15 mouse cellular contexts compared by ENCODE assay signal in the genomic region with DNA sequence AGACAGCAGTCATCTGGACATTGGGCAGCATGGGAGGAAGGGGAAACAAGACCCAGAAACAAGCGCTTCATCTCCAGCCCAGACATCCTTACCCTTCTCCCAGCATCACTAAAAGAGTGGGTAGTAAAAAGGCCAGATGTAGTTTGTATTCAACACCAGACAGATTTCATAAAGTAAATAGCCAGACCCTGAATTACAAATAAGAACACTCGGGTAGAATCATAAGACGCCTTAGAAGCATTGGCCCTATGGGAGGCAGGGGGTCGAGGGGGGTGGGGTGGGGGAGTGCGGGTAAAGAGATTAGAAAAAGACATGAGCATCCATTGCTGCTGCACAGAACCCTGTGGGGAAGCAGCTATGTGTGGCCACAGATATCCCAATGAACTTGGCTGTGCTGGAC.
"Had no signal": no experiment of that assay in that cellular context is flagged by ENCODE, and none has a peak within 500 bp of the region (broad histone marks: within the 10 kb centered on the region; RNA-seq: fewer than 3 reads in every experiment).

No protein-coding gene starts in this region.

- H3K36me3 ChIP-seq: liver, embryonic 13.5 days; liver, embryonic 15.5 days; midbrain, embryonic 13.5 days; midbrain, embryonic 15.5 days; neural tube, embryonic 12.5 days; stomach, embryonic 15.5 days had no signal

- H3K27me3 ChIP-seq: liver, embryonic 13.5 days; liver, embryonic 15.5 days; megakaryocyte, embryonic 14.5 days; neural tube, embryonic 12.5 days; stomach, embryonic 15.5 days had no signal

- H3K27ac ChIP-seq: liver, embryonic 13.5 days; liver, embryonic 15.5 days; macrophage; midbrain, embryonic 13.5 days; midbrain, embryonic 15.5 days; neural tube, embryonic 12.5 days; stomach, embryonic 15.5 days; stomach, postnatal 0 days had no signal

- H3K4me2 ChIP-seq: liver, embryonic 13.5 days; liver, embryonic 15.5 days; midbrain, embryonic 11.5 days; midbrain, embryonic 13.5 days; midbrain, embryonic 15.5 days; neural tube, embryonic 12.5 days; stomach, embryonic 15.5 days had no signal

- DNase-seq: liver, embryonic 13.5 days; liver, postnatal 0 days; right cerebral cortex, postnatal 14 days; thymus, adult 2 months; thymus, postnatal 25 days; thymus, postnatal 4 days had no signal

- H3K9ac ChIP-seq: liver, embryonic 13.5 days; liver, embryonic 15.5 days; liver, postnatal 0 days; midbrain, embryonic 13.5 days; midbrain, embryonic 15.5 days; neural tube, embryonic 12.5 days; stomach, embryonic 15.5 days had no signal

- ATAC-seq: liver, postnatal 0 days; midbrain, embryonic 13.5 days; midbrain, embryonic 15.5 days had no signal

- H3K9me3 ChIP-seq: liver, embryonic 13.5 days; liver, embryonic 15.5 days; megakaryocyte, embryonic 14.5 days; midbrain, embryonic 13.5 days; midbrain, embryonic 15.5 days; neural tube, embryonic 12.5 days; stomach, embryonic 15.5 days had no signal

- H3K4me1 ChIP-seq: liver, embryonic 13.5 days; liver, embryonic 15.5 days; stomach, embryonic 15.5 days had no signal

- H3K4me3 ChIP-seq: liver, embryonic 13.5 days; liver, embryonic 15.5 days; megakaryocyte, embryonic 14.5 days; midbrain, embryonic 13.5 days; midbrain, embryonic 15.5 days; neural tube, embryonic 12.5 days; stomach, embryonic 15.5 days had no signal
